Mouse (Mus musculus): ENCODE results near the gene Kdm1a. TPM values are rescaled to one million over a fixed set of nuclear protein-coding genes. Genes with fewer than 3 reads are reported as not detected.

Gene Kdm1a
- polyA plus RNA-seq, 1 experiment from 2014 or later: 88.6 TPM

GRCm38 (mm10) chr4:136621336-136621735 lies 18.8 kb upstream of the Kdm1a start:
- 0% methylated on average over 1 of the region's 1 CpGs for WGBS
- H3K27ac ChIP-seq (ENCODE audit: low read depth, low read length): no peak overlapping the region
- no peaks in the 10 kb centered on the region for H3K36me3 ChIP-seq (ENCODE audit: control insufficient read depth, insufficient read depth, low read length)
- no peaks in the 10 kb centered on the region for H3K4me1 ChIP-seq (replicated peaks; ENCODE audit: control insufficient read depth, insufficient read depth, low read length)
- no peak overlapping the region for H3K4me3 ChIP-seq (ENCODE audit: low read depth, low read length)
- no peaks in the 10 kb centered on the region for H3K27me3 ChIP-seq (ENCODE audit: control insufficient read depth, insufficient read depth, low read length)
- H3K4me2 ChIP-seq (ENCODE audit: low read depth, low read length, severe bottlenecking): no peak overlapping the region
- DNase-seq (ENCODE audit: low spot score) (no peak), ATAC-seq (replicated peaks; ENCODE audit: low FRiP score) (no peak)
- H3K9me3 ChIP-seq (ENCODE audit: control insufficient read depth, low read length): no peaks in the 10 kb centered on the region
- H3K9ac ChIP-seq (ENCODE audit: low read length): no peak overlapping the region

DNA sequence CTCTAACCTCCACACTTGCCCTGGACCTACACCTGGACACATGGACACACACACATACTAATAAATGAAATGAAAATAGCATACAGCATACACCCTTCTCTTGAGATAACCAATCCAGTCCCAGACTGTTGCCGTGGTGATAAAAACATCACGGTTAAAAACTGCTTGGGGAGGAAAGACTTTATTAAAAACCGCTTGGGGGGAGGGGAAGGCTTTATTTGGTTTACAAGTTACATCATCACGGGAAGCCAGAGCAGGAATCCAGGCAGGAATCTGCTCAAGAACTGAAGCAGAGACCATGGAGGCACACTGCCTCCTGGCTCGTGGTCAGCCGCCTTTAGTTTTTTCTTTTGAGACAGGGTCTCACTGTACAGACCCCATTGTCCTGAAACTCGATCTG lies 11.1 kb upstream of the Kdm1a start:
- ATAC-seq (replicated peaks; ENCODE audit: low FRiP score) (no peak), DNase-seq (ENCODE audit: low spot score) (no peak)
- H3K4me3 ChIP-seq (ENCODE audit: low read depth, low read length): no peak overlapping the region
- H3K27me3 ChIP-seq (ENCODE audit: control insufficient read depth, insufficient read depth, low read length): no peaks in the 10 kb centered on the region
- H3K4me1 ChIP-seq (replicated peaks; ENCODE audit: control insufficient read depth, insufficient read depth, low read length): no peaks in the 10 kb centered on the region
- no peaks in the 10 kb centered on the region for H3K9me3 ChIP-seq (ENCODE audit: control insufficient read depth, low read length)
- no peaks in the 10 kb centered on the region for H3K36me3 ChIP-seq (ENCODE audit: control insufficient read depth, insufficient read depth, low read length)
- no peak overlapping the region for H3K9ac ChIP-seq (ENCODE audit: low read length)
- 68% methylated on average over 7 of the region's 7 CpGs for WGBS
- no peak overlapping the region for H3K4me2 ChIP-seq (ENCODE audit: low read depth, low read length, severe bottlenecking)
- H3K27ac ChIP-seq (ENCODE audit: low read depth, low read length): no peak overlapping the region

DNA sequence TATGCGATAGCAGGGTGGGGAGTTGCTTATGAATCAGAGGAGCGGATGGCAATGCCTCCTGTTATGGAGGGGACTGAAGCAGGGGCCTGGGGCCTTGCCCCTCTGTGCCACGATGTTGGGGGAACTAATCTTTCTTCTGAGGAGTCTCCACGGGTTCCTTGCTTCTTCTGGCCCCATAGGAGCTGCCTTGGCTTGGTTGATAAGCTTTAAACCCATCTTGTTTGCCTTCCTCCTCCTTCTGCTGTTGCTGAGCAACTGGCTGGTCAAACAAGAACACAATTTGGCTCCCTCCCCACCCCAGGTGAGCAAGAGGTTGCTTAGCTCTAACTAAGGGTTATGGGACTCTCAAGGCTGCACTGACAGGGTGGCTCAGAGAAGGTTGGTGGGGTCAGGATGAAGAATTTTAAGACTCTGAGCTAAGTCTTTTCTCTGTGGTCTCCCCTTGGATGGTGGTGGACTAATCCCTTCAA lies 7.9 kb upstream of the Kdm1a start, which contains the start of gene Tex46:
Tex46 (plus strand) TSS at position 51 of the 470 bp plus-strand sequence.
- no peaks in the 10 kb centered on the region for H3K4me1 ChIP-seq (replicated peaks; ENCODE audit: control insufficient read depth, insufficient read depth, low read length)
- H3K27ac ChIP-seq (ENCODE audit: low read depth, low read length): no peak within 1 kb of the TSS
- DNase-seq (ENCODE audit: low spot score) (no peak), ATAC-seq (replicated peaks; ENCODE audit: low FRiP score) (no peak)
- WGBS: 66% methylated on average over 4 of the region's 4 CpGs
- H3K4me3 ChIP-seq (ENCODE audit: low read depth, low read length): no peak within 1 kb of the TSS
- no peak within 1 kb of the TSS for H3K9ac ChIP-seq (ENCODE audit: low read length)
- no peak within 1 kb of the TSS for H3K4me2 ChIP-seq (ENCODE audit: low read depth, low read length, severe bottlenecking)
- H3K9me3 ChIP-seq (ENCODE audit: control insufficient read depth, low read length): no peaks in the 10 kb centered on the region
- no peaks in the 10 kb centered on the region for H3K36me3 ChIP-seq (ENCODE audit: control insufficient read depth, insufficient read depth, low read length)
- H3K27me3 ChIP-seq (ENCODE audit: control insufficient read depth, insufficient read depth, low read length): no peaks in the 10 kb centered on the region

DNA sequence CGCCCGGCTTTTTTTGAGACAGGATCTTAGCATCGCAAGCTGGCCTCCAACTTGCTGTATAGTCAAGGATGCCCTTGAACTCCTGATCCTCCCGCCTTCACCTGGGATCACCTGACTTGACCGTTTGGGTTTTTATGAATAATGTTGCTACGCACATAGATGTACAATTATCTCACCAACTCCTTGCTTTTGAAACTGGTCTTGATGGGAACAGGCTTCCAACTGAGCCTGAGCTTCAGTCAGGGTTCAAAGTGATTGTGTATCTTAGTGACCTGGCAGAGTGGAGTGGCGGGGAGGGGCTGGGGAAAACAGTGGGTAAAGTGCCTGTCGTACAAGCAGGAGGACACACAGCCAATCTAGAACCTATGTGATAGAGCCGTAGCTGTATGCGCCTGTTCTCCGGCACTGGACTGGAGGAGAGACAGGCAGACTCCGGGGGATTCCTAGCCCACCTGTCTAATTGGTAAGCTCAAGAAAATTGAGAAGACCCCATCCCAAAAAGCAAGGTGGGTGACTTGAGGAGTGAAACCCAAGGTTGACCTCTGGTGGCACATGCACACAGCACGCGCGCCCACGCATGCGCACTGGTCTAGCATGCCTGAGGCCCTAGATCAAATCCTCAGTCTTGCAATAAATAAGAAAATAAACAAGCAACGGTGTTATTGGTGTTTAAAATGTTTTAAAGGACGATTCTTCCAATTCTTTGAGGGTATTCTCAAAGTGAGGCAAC lies 3.4 kb upstream of the Kdm1a start:
- no peak overlapping the region for H3K4me3 ChIP-seq (ENCODE audit: low read depth, low read length)
- no peak overlapping the region for H3K4me2 ChIP-seq (ENCODE audit: low read depth, low read length, severe bottlenecking)
- no peak for DNase-seq (ENCODE audit: low spot score)
- ATAC-seq (replicated peaks; ENCODE audit: low FRiP score): no peak
- H3K27me3 ChIP-seq (ENCODE audit: control insufficient read depth, insufficient read depth, low read length): no peaks in the 10 kb centered on the region
- H3K36me3 ChIP-seq (ENCODE audit: control insufficient read depth, insufficient read depth, low read length): no peaks in the 10 kb centered on the region
- H3K9me3 ChIP-seq (ENCODE audit: control insufficient read depth, low read length): no peaks in the 10 kb centered on the region
- 91% methylated on average over 19 of the region's 19 CpGs for WGBS
- no peak overlapping the region for H3K27ac ChIP-seq (ENCODE audit: low read depth, low read length)
- no peak overlapping the region for H3K9ac ChIP-seq (ENCODE audit: low read length)
- no peaks in the 10 kb centered on the region for H3K4me1 ChIP-seq (replicated peaks; ENCODE audit: control insufficient read depth, insufficient read depth, low read length)

DNA sequence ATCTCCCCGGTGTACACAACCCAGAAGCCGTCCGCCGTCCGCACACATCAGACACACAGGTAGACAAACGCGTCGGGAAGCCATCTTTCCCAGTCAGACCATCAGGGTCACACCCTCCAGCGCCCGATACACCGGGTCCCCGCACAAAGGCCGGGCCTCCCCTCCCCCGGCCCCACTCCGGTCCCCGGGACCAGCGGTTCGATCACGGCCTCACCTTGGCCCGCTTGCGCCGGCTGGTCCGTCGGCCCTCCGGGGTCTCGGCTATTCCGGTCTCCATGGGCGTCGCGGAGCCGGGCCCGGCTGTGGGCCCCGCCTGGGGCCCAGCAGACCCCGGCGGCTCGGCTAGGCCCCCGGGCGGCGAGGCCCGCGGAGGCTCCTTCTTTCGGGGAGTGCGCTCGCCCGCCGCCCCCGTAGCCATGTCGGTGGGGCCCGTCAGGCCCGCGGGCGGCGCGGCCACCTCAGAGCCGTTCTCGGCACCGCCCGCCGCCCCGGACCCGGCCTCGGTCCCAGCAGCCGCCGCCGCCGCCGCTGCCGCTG lies 437 bp downstream of the Kdm1a start:
- no peaks in the 10 kb centered on the region for H3K36me3 ChIP-seq (ENCODE audit: control insufficient read depth, insufficient read depth, low read length)
- H3K4me1 ChIP-seq (replicated peaks; ENCODE audit: control insufficient read depth, insufficient read depth, low read length): no peaks in the 10 kb centered on the region
- H3K4me2 ChIP-seq (ENCODE audit: low read depth, low read length, severe bottlenecking): peak overlapping the region; percentile 67; the same call in 1 of the 2 replicates
- ATAC-seq (replicated peaks; ENCODE audit: low FRiP score) (peak; percentile 66), DNase-seq (ENCODE audit: low spot score) (peak; percentile 78)
- WGBS: under 1% methylated on average over 66 of the region's 68 CpGs
- no peaks in the 10 kb centered on the region for H3K27me3 ChIP-seq (ENCODE audit: control insufficient read depth, insufficient read depth, low read length)
- peak overlapping the region; percentile 99 for H3K9ac ChIP-seq (ENCODE audit: low read length)
- H3K9me3 ChIP-seq (ENCODE audit: control insufficient read depth, low read length): no peaks in the 10 kb centered on the region
- peak overlapping the region; percentile 100 for H3K4me3 ChIP-seq (ENCODE audit: low read depth, low read length)
- H3K27ac ChIP-seq (ENCODE audit: low read depth, low read length): peak overlapping the region; percentile 87

DNA sequence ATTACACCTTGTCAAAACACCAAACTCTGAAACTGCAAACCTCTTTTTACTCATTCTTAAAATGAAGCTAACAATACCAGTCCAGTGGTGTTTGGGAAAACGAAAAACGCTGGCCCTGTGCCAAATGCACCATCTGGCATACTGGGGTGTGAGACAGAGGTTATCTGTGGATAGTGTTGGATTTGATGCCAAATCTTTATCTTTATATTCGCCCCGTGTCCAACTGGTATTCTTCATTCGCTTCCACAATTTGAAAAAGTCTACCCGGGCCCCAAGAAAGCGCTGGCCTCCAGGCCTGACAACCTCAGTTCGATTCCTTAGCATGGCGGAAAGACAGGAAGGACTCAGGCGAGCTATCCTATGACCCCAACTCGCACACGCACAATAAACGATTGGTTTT lies 1.0 kb downstream of the Kdm1a start:
- no peaks in the 10 kb centered on the region for H3K9me3 ChIP-seq (ENCODE audit: control insufficient read depth, low read length)
- 4% methylated on average over 13 of the region's 13 CpGs for WGBS
- DNase-seq (ENCODE audit: low spot score) (peak; percentile 73), ATAC-seq (replicated peaks; ENCODE audit: low FRiP score) (no peak)
- H3K27ac ChIP-seq (ENCODE audit: low read depth, low read length): peak overlapping the region; percentile 87; the same call in 1 of the 2 replicates
- H3K36me3 ChIP-seq (ENCODE audit: control insufficient read depth, insufficient read depth, low read length): no peaks in the 10 kb centered on the region
- peak overlapping the region; percentile 67 for H3K4me2 ChIP-seq (ENCODE audit: low read depth, low read length, severe bottlenecking)
- H3K27me3 ChIP-seq (ENCODE audit: control insufficient read depth, insufficient read depth, low read length): no peaks in the 10 kb centered on the region
- peak overlapping the region; percentile 100 for H3K4me3 ChIP-seq (ENCODE audit: low read depth, low read length)
- peak overlapping the region; percentile 99 for H3K9ac ChIP-seq (ENCODE audit: low read length)
- no peaks in the 10 kb centered on the region for H3K4me1 ChIP-seq (replicated peaks; ENCODE audit: control insufficient read depth, insufficient read depth, low read length)

DNA sequence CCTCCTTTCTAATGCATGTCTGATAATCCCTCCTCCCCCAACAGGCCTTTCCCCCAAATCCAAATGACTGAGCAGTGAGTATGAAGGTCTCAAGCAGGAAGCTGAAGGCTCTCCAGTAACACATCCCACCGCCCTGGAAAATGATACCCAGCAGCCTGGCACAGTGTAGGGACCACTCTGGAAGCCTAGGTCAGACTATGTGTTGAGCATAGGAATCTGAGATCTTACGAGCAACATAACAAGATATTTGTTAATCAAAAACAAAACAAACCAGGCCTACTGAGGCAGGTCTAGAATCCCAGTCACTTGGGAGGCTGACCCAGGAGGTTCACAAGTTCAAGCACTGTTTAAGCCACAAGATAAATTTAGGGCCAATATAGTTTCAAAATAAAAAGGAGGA lies 2.0 kb downstream of the Kdm1a start:
- H3K27me3 ChIP-seq (ENCODE audit: control insufficient read depth, insufficient read depth, low read length): no peaks in the 10 kb centered on the region
- H3K4me3 ChIP-seq (ENCODE audit: low read depth, low read length): peak overlapping the region; percentile 100
- ATAC-seq (replicated peaks; ENCODE audit: low FRiP score): no peak
- no peaks in the 10 kb centered on the region for H3K36me3 ChIP-seq (ENCODE audit: control insufficient read depth, insufficient read depth, low read length)
- H3K4me1 ChIP-seq (replicated peaks; ENCODE audit: control insufficient read depth, insufficient read depth, low read length): no peaks in the 10 kb centered on the region
- 98% methylated on average over 2 of the region's 2 CpGs for WGBS
- H3K9ac ChIP-seq (ENCODE audit: low read length): no peak overlapping the region
- peak overlapping the region; percentile 67 for H3K4me2 ChIP-seq (ENCODE audit: low read depth, low read length, severe bottlenecking)
- H3K27ac ChIP-seq (ENCODE audit: low read depth, low read length): no peak overlapping the region
- DNase-seq (ENCODE audit: low spot score): no peak
- no peaks in the 10 kb centered on the region for H3K9me3 ChIP-seq (ENCODE audit: control insufficient read depth, low read length)

- Histone ChIP-seq H3K9me3 (ENCODE audit: control insufficient read depth, low read length) (no peaks in the 10 kb centered on the region), H3K4me2 (ENCODE audit: low read depth, low read length, severe bottlenecking) (no peak overlapping the region), H3K4me1 (replicated peaks; ENCODE audit: control insufficient read depth, insufficient read depth, low read length) (no peaks in the 10 kb centered on the region), H3K9ac (ENCODE audit: low read length) (no peak overlapping the region), H3K36me3 (ENCODE audit: control insufficient read depth, insufficient read depth, low read length) (no peaks in the 10 kb centered on the region), H3K27me3 (ENCODE audit: control insufficient read depth, insufficient read depth, low read length) (no peaks in the 10 kb centered on the region), H3K4me3 (ENCODE audit: low read depth, low read length) (no peak overlapping the region), H3K27ac (ENCODE audit: low read depth, low read length) (no peak overlapping the region)
- WGBS: 96% methylated on average over 3 of the region's 3 CpGs
- no peak for DNase-seq (ENCODE audit: low spot score)
- ATAC-seq (replicated peaks; ENCODE audit: low FRiP score): no peak
Measured at GRCm38 (mm10) chr4:136599869-136600268, 2.7 kb downstream of the Kdm1a start.

Measured in forebrain, embryonic 11.5 days (tissue).